Mouse (Mus musculus) layer of hippocampus, adult 18-20 months (tissue): ENCODE results near the gene Nfe2l2. TPM values are rescaled to one million over a fixed set of nuclear protein-coding genes. Genes with fewer than 3 reads are reported as not detected.

Experiments used
- DNase-seq, 2 experiments: peaks; one replicate each; pipeline ENCODE4 v3.0.0; 2022; ENCODE audit warnings: low spot score in 2 of 2
- microRNA-seq, 2 experiments: library from miRNA; unstranded; fragments of <30 nt; microRNA quantifications; one replicate each; pipeline ENCODE4 v1.2.0; 2021
- total RNA-seq, 2 experiments: library from RNA; stranded (reverse); gene quantifications; 2 replicates each; pipeline ENCODE4 v1.2.3; 2021

Gene Nfe2l2
- total RNA-seq, 2 experiments from 2014 or later: 14.5 to 16.3 TPM

DNA sequence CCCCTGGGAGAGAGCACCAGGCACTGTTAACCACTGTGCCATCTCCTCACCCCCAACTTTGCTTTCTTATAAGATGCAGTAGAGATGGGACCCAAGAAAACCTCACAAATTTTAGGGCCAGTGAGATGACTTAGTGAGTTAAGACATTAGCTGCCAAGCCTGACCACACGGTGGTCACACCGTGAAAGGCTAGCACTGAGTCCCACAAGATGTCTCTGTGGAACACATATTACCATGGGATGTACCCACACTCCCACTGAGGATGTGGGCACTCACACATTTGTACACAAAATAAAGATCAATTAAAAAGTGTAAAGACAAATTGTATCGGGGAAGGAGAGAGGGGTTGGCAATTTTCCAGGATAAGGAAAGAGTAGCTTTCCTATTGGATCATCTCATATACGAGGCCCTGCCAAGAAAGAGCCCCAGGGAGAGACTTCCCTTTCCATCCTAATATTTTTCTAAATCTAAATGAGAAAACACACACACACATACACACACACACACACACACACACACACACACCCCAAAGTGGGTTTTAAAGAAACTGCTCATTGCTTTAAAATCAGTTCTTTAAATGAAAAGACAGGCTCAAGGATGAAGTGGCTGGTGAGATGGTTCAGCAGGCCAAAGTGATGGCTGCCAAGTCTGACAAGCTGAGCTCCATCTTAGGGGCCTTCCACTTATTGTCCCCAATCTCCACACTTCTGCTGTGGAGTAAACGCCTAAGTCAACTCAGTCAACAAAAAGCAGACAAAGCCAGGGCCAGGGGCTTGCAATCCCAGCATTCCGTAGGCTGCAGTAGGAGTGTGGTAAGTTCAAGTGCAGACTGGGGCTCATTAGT lies 77.6 kb downstream of the Nfe2l2 start:
- no peak for DNase-seq

Small RNA genes lying within 50 kb of the gene (microRNA-seq; reads per million reads assigned to microRNA genes)
- 0 reads per million in 2 experiments for gene Gm24574

Other genes with a start within 250 kb of the Nfe2l2 start
- gene Hnrnpa3, start 45.4 kb downstream of the Nfe2l2 start, total RNA-seq: 100 to 1,000 TPM; 289 to 299 TPM
- gene Agps, start 127.5 kb upstream of the Nfe2l2 start, total RNA-seq: 10 to 100 TPM; 33.5 to 36.3 TPM
- 10 to 100 TPM; 13.3 to 14.6 TPM for gene Ttc30b, start 233.9 kb upstream of the Nfe2l2 start, total RNA-seq